Mouse (Mus musculus): ENCODE results near the gene Il15ra. TPM values are rescaled to one million over a fixed set of nuclear protein-coding genes. Genes with fewer than 3 reads are reported as not detected.

Gene Il15ra
- polyA plus RNA-seq, 1 experiment, result 0.09 TPM

GRCm38 (mm10) chr2:11712483-11712990 lies 7.4 kb downstream of the Il15ra start:
- Histone ChIP-seq H3K4me3 (ENCODE audit: insufficient read depth, poor library complexity, severe bottlenecking) (no peak overlapping the region), H3ac (ENCODE audit: control insufficient read depth, insufficient read length, low read depth) (no peak overlapping the region), H3K27me3 (ENCODE audit: control insufficient read depth, insufficient read depth, insufficient read length) (no peaks in the 10 kb centered on the region), H3K79me2 (ENCODE audit: control insufficient read depth, insufficient read depth) (no peaks in the 10 kb centered on the region), H3K36me3 (ENCODE audit: control insufficient read depth, insufficient read depth) (no peaks in the 10 kb centered on the region), H3K79me3 (ENCODE audit: low read depth) (no peaks in the 10 kb centered on the region)
- TF ChIP-seq MYOD1 (IDR thresholded peaks at IDR 0.05; ENCODE audit: control insufficient read depth, insufficient read length, low read depth) (no peak), FOSL1 (IDR thresholded peaks at IDR 0.05; ENCODE audit: insufficient read depth, low read length, poor library complexity, severe bottlenecking) (no peak), MYOG (IDR thresholded peaks at IDR 0.05; ENCODE audit: control insufficient read depth, extremely low read depth, insufficient read length) (no peak), MAX (IDR thresholded peaks at IDR 0.05) (no peak), CEBPB (IDR thresholded peaks at IDR 0.05; ENCODE audit: low read depth) (no peak), CTCF (IDR thresholded peaks at IDR 0.05; ENCODE audit: control insufficient read depth, insufficient read depth, insufficient read length) (no peak), USF1 (IDR thresholded peaks at IDR 0.05; ENCODE audit: low read depth) (no peak)

GRCm38 (mm10) chr2:11713021-11713420 lies 7.9 kb downstream of the Il15ra start:
- Histone ChIP-seq H3K79me2 (ENCODE audit: control insufficient read depth, insufficient read depth) (no peaks in the 10 kb centered on the region), H3K79me3 (ENCODE audit: low read depth) (no peaks in the 10 kb centered on the region), H3K27me3 (ENCODE audit: control insufficient read depth, insufficient read depth, insufficient read length) (no peaks in the 10 kb centered on the region), H3K4me3 (ENCODE audit: insufficient read depth, poor library complexity, severe bottlenecking) (no peak overlapping the region), H3ac (ENCODE audit: control insufficient read depth, insufficient read length, low read depth) (no peak overlapping the region), H3K36me3 (ENCODE audit: control insufficient read depth, insufficient read depth) (no peaks in the 10 kb centered on the region)
- TF ChIP-seq USF1 (IDR thresholded peaks at IDR 0.05; ENCODE audit: low read depth), result no peak
- TF ChIP-seq MYOG (IDR thresholded peaks at IDR 0.05; ENCODE audit: control insufficient read depth, extremely low read depth, insufficient read length), result no peak
- no peak for TF ChIP-seq CEBPB (IDR thresholded peaks at IDR 0.05; ENCODE audit: low read depth)
- no peak for TF ChIP-seq CTCF (IDR thresholded peaks at IDR 0.05; ENCODE audit: control insufficient read depth, insufficient read depth, insufficient read length)
- TF ChIP-seq MYOD1 (IDR thresholded peaks at IDR 0.05; ENCODE audit: control insufficient read depth, insufficient read length, low read depth), result no peak
- no peak for TF ChIP-seq MAX (IDR thresholded peaks at IDR 0.05)
- no peak for TF ChIP-seq FOSL1 (IDR thresholded peaks at IDR 0.05; ENCODE audit: insufficient read depth, low read length, poor library complexity, severe bottlenecking)

DNA sequence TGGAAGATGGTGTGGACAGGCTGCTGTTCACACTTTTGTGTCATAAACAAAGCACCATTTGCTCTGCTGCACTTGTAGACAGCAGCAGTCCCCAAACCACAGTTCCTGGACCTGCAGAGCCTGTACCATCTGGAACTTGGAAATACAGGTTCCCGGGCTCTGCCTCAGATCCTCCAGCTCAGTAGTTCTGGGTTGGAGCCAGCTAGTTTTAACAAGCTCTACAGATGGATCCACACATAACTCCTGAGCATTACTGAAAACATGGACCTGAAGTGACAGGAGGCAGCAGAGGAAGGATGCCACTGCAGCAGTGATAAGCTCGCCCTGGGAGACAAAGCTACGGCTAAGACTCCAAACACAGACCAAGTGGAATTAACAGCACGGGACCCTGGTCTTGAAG lies 9.4 kb downstream of the Il15ra start:
- no peak overlapping the region for H3K4me3 ChIP-seq (ENCODE audit: insufficient read depth, poor library complexity, severe bottlenecking)
- H3K36me3 ChIP-seq (ENCODE audit: control insufficient read depth, insufficient read depth), result no peaks in the 10 kb centered on the region
- no peaks in the 10 kb centered on the region for H3K79me2 ChIP-seq (ENCODE audit: control insufficient read depth, insufficient read depth)
- no peaks in the 10 kb centered on the region for H3K79me3 ChIP-seq (ENCODE audit: low read depth)
- H3ac ChIP-seq (ENCODE audit: control insufficient read depth, insufficient read length, low read depth), result no peak overlapping the region
- H3K27me3 ChIP-seq (ENCODE audit: control insufficient read depth, insufficient read depth, insufficient read length), result no peaks in the 10 kb centered on the region
- TF ChIP-seq CTCF (IDR thresholded peaks at IDR 0.05; ENCODE audit: control insufficient read depth, insufficient read depth, insufficient read length), result no peak
- no peak for TF ChIP-seq USF1 (IDR thresholded peaks at IDR 0.05; ENCODE audit: low read depth)
- no peak for TF ChIP-seq CEBPB (IDR thresholded peaks at IDR 0.05; ENCODE audit: low read depth)

DNA sequence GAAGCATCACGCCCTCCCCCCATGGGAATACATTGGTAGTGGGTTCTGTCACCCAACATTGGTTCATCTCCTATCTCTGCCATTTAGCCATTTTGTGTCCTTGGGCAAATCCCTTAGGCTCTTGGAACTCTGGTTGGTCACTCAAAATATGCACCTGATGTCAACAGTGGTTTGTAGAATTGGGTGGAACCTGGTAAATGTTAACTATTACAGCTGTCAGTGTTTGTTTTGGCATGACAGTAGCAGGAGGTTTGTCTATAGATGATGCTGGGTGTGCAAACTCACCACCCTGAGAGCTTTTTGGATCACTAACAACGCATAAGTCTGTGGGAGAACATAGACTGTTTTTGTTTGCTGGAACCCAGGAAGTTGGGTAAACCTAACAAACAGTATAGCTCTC lies 13.5 kb downstream of the Il15ra start:
- H3K27me3 ChIP-seq (ENCODE audit: control insufficient read depth, insufficient read depth, insufficient read length), result no peaks in the 10 kb centered on the region
- TF ChIP-seq MYOD1 (IDR thresholded peaks at IDR 0.05; ENCODE audit: control insufficient read depth, insufficient read length, low read depth) (no peak), CEBPB (IDR thresholded peaks at IDR 0.05; ENCODE audit: low read depth) (no peak), FOSL1 (IDR thresholded peaks at IDR 0.05; ENCODE audit: insufficient read depth, low read length, poor library complexity, severe bottlenecking) (no peak), USF1 (IDR thresholded peaks at IDR 0.05; ENCODE audit: low read depth) (no peak), MAX (IDR thresholded peaks at IDR 0.05) (no peak), MYOG (IDR thresholded peaks at IDR 0.05; ENCODE audit: control insufficient read depth, extremely low read depth, insufficient read length) (no peak), CTCF (IDR thresholded peaks at IDR 0.05; ENCODE audit: control insufficient read depth, insufficient read depth, insufficient read length) (no peak)
- no peaks in the 10 kb centered on the region for H3K79me3 ChIP-seq (ENCODE audit: low read depth)
- H3ac ChIP-seq (ENCODE audit: control insufficient read depth, insufficient read length, low read depth), result no peak overlapping the region
- H3K4me3 ChIP-seq (ENCODE audit: insufficient read depth, poor library complexity, severe bottlenecking), result no peak overlapping the region
- H3K36me3 ChIP-seq (ENCODE audit: control insufficient read depth, insufficient read depth), result no peaks in the 10 kb centered on the region
- H3K79me2 ChIP-seq (ENCODE audit: control insufficient read depth, insufficient read depth), result no peaks in the 10 kb centered on the region

DNA sequence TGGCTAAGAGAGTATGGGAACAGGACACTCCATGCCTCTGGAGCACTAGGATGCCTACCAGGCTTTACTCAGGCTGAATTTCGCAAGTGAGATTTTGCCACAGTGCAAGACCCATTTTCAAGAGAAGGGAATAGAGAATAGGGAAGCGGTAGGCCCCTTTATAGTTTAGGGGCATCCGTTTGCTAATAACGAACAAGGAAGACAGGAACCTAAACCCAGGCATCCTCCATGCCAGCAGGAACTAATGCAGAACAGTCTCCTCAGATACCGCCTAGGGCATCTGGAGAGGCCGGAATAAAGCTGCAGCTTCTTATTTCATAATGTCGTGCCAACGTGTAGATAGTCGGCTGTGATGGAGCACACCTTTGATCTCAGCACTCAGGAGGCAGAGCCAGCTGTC lies 17.5 kb downstream of the Il15ra start:
- H3K79me3 ChIP-seq (ENCODE audit: low read depth), result no peaks in the 10 kb centered on the region
- no peak overlapping the region for H3ac ChIP-seq (ENCODE audit: control insufficient read depth, insufficient read length, low read depth)
- TF ChIP-seq FOSL1 (IDR thresholded peaks at IDR 0.05; ENCODE audit: insufficient read depth, low read length, poor library complexity, severe bottlenecking) (no peak), MAX (IDR thresholded peaks at IDR 0.05) (no peak), USF1 (IDR thresholded peaks at IDR 0.05; ENCODE audit: low read depth) (no peak), MYOG (IDR thresholded peaks at IDR 0.05; ENCODE audit: control insufficient read depth, extremely low read depth, insufficient read length) (no peak), MYOD1 (IDR thresholded peaks at IDR 0.05; ENCODE audit: control insufficient read depth, insufficient read length, low read depth) (no peak)

GRCm38 (mm10) chr2:11727574-11727973 lies 22.5 kb downstream of the Il15ra start:
- H3K79me2 ChIP-seq (ENCODE audit: control insufficient read depth, insufficient read depth), result no peaks in the 10 kb centered on the region
- H3K27me3 ChIP-seq (ENCODE audit: control insufficient read depth, insufficient read depth, insufficient read length), result no peaks in the 10 kb centered on the region
- TF ChIP-seq USF1 (IDR thresholded peaks at IDR 0.05; ENCODE audit: low read depth), result no peak
- TF ChIP-seq FOSL1 (IDR thresholded peaks at IDR 0.05; ENCODE audit: insufficient read depth, low read length, poor library complexity, severe bottlenecking), result no peak
- TF ChIP-seq MAX (IDR thresholded peaks at IDR 0.05), result no peak
- no peak for TF ChIP-seq CTCF (IDR thresholded peaks at IDR 0.05; ENCODE audit: control insufficient read depth, insufficient read depth, insufficient read length)
- TF ChIP-seq CEBPB (IDR thresholded peaks at IDR 0.05; ENCODE audit: low read depth), result no peak
- no peak for TF ChIP-seq MYOG (IDR thresholded peaks at IDR 0.05; ENCODE audit: control insufficient read depth, extremely low read depth, insufficient read length)
- no peak for TF ChIP-seq MYOD1 (IDR thresholded peaks at IDR 0.05; ENCODE audit: control insufficient read depth, insufficient read length, low read depth)
- no peaks in the 10 kb centered on the region for H3K79me3 ChIP-seq (ENCODE audit: low read depth)
- no peak overlapping the region for H3ac ChIP-seq (ENCODE audit: control insufficient read depth, insufficient read length, low read depth)
- H3K36me3 ChIP-seq (ENCODE audit: control insufficient read depth, insufficient read depth), result no peaks in the 10 kb centered on the region
- no peak overlapping the region for H3K4me3 ChIP-seq (ENCODE audit: insufficient read depth, poor library complexity, severe bottlenecking)

More for the DNA sequence above, 17.5 kb downstream of the Il15ra start:
- Histone ChIP-seq H3K79me2 (ENCODE audit: control insufficient read depth, insufficient read depth) (no peaks in the 10 kb centered on the region), H3K36me3 (ENCODE audit: control insufficient read depth, insufficient read depth) (no peaks in the 10 kb centered on the region), H3K4me3 (ENCODE audit: insufficient read depth, poor library complexity, severe bottlenecking) (no peak overlapping the region), H3K27me3 (ENCODE audit: control insufficient read depth, insufficient read depth, insufficient read length) (no peaks in the 10 kb centered on the region)
